Mouse (Mus musculus) cerebellum, postnatal 36 days (tissue): ENCODE measurements around the gene Ldb3.

Source experiments
- DNase-seq, 2 experiments: peaks; one replicate each; pipeline ENCODE4 v3.0.0; 2021 to 2022; ENCODE audit warnings: mixed read lengths in 2 of 2

Gene Ldb3

DNA sequence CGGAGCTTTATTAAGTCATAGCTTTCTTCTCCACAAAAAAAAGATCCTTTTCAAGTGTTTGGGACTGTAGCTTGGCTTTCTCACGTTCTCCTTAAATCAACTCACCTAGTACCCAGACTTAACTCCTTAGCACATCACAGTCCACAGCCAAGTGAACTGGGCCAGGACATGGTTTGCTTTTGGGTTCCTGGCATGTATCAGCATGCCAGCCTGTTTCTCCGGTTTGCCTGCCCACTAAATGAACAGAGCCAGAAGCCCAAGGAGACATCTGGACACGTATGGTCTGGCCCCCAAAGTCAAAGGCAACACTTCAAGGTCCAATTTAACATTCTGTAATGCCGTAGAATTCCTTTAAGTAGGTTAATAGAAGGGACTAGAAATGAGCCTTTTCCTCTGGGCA is 84.1 kb downstream of the Ldb3 start:
- no peak for DNase-seq

DNA sequence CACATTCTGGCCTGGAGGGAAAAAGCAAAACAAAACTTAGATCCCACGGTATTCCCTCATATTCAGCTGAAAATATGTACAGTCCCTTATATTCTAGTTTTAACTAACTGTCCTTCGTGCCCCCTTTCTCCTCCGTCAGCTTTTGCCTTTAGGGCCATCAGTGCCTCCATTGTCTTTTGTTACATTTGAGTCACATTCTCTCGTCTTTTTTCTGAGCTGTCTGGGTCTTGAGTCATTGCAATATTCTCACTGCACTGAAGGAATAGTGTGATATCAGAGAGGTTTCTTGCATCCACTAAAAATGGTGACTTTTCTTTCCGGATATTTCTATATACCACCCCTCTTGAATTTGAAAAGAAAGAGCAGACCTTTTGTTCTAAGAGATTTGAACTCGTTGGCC is 84.7 kb downstream of the Ldb3 start:
- DNase-seq = no peak

DNA sequence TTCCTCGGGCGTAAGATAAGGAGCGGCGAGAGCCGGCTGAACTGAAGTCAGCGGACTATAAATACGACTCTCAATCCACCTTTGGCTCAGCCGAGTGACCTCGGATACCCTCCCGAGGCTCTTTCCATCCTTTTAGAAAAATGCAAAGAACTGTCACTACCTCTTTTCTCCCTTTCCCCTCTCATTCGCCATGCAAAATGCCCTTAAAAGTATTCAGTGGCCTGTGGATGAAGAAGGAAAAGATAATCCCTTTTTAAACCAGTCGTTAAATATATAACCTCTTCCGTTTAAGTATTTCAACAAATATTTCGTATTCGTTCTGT is 85.2 kb downstream of the Ldb3 start, which contains the start of gene Bmpr1a:
TSS of gene Bmpr1a (minus strand) at position 17 of the 323 bp plus-strand sequence.
- DNase-seq = no peak

DNA sequence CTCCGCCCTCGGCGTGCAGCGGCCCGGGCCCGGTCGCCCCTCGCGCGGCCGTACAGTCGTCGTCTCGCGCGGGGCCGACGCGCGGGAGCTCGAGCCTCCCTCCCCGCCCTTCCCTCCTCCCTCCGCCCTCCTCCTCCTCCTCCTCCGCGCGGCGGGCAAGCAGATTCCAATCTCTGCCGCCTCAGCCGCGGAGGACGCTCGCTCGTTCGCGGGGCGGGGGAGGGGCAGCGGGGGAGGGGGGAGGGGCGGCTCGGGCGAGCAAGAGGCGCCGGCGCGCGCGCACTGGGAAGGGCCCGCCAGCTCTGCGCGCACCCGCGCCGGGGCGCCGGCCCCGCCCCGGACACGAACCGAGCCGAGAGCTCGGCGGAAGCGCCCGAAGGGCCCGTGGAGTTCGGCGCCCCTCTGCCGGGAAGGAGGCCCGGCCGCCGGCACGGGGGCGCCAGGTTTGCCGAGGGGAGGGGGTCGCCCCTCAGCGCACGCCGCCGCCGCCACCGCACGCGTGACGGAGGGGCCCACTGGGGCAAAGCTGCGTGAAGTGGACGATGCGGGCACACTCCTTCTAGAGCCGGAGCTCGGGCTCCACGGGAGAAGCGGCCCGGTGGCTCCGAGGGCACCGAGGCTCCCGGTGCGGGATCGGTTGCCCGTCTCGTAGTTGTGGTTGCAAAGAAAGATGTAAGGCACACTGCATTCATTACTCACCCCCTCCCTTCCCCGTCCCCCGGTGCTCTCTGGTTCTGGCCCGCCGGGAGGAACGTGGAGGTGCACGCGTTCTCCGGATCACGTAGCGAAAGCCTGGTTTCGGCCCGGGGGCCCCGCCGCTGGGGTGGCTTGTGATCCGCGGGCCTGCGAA is 85.8 kb downstream of the Ldb3 start:
- peak; percentile 89 to 91 for DNase-seq

DNA sequence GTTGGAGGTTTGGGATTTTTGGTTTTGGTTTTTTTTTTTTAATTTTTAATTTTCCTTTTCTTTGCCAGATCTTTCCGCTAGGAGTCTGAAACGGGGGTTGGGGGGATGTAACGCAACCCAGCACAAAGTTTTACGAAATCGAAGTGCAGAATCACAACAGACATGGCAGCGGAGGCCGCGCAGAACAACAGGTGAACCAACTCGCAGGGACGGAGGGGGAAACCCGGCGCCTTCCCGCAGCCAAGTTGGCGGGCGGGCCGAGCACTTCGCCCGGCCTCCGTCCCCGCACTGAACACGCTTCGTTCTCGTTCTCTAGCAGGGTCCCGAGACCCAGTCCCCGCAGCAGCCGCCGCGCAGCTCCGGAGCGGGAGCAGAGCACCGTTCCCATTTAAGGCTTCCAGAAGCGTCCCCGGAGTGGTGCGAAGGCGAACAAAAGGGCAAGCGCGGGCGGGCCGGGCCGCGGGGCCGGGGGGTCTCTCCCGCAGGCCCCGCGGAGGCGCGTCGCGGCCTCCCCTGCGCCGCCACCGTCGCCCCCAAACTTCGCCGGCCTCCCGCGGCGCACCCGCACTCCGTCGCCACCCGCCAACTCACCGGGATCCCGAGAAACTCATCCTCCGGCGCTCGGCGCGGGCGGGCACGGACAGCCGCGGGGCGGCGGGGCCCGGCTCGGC is 86.5 kb downstream of the Ldb3 start:
- DNase-seq = peak; percentile 54 to 59

DNA sequence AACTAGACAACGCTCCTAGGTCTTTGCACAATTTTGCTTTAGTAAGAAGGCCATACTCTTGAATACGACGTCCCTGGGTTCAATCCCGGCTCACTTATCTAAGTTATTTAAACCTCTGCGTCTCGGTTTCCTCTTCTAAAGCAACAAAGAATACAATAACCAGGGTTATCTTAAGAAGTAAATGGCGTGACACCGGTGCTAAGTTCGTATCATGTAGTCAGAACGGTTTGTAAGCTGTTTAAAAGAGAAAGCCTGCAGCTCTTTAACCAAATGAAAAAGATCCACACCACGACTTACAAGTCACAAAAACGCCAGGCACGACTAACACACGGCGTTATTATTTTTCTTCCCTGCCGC is 87.1 kb downstream of the Ldb3 start:
- peak in 1 of 2 experiments; percentile 11 for DNase-seq

DNA sequence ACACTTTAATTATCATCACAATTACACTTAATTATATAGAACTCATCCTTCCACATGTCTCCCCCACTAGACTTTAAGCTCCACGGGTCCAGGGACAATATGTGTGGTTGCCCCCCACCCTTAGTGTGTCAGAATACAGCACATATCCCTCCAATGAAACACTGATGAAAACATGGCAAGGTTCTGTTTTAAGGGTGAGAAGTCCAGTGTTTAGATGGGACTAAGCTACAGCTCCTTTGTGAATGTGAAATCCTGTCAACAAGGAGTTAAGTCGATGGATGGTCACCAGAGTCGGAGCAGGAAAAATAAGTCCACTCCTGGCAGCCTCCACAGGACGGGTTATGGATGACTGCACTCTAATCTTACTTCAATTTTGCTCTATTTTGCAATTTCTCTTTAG is 88.2 kb downstream of the Ldb3 start:
- DNase-seq = no peak

DNA sequence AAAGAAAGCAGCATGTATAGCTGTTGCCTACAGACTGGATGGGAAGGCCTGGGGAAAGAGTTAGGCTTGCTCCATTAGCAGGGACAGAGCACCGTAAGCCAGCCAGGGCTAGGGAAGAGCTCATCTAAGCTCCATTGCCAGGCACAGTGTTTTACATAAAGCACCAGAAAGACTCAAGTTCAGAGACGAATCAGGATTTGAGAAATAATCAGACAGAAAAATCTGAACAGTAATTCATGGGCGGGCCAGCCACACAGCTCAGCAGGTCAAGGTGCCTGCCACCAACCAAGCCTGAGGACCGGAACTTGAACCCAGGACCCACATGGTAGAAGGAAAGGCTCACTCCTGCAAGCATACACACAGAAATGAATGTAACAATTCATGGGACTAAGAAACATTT is 88.8 kb downstream of the Ldb3 start:
- no peak for DNase-seq

DNA sequence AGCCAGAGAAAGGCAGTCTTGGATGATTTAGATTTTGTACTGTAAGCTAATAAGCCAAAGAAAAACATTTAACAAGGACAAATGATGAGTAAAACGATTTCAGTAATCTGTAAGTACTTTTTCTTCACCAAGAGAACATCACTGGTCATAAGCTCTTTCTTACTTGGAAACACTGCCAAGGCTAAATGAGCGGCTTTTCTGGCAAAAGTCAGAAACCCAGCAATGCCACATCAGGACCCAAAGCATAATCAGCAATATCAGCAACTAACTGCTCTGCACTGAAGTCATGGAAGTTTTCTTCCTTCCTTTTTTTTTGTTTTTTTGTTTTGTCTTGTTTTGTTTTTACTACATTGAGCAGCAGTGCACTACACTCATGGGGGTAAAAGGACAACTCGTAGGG is 91.1 kb downstream of the Ldb3 start:
- DNase-seq = no peak

DNA sequence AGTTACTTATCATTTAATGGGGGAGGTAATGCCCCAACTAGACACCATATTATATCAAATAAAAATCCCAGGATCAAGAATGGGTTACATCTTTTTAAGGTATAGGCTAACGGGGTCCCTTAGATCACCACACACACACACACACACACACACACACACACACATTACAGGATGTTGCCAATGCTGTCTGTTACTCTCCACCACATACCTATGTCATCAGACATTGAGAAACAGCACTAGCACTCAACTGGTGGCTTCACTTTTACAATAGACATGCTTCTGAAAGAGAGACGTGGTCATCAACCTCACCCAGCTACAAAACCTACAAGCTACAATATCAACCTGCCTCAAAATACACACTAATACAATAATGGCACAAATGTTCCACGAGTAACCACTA is 94.8 kb downstream of the Ldb3 start:
- no peak for DNase-seq

DNA sequence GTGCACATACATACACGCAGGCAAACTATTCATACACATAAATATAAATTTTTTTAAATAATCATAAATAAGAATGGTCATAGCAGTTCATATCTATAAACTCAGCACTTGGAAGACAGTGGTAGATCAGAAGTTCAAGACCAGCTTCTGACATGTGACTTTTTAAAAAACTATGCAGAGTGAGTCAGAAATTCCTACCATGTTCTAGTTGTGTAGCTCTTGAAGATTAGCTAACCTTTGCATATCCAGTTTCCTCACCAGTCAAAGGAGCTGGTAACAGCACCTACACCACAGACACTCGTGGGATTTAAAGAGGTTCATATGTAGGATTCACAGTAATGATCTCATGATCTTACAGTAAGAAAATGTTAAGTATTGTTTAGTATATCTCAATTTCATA is 95.8 kb downstream of the Ldb3 start:
- DNase-seq = no peak

DNA sequence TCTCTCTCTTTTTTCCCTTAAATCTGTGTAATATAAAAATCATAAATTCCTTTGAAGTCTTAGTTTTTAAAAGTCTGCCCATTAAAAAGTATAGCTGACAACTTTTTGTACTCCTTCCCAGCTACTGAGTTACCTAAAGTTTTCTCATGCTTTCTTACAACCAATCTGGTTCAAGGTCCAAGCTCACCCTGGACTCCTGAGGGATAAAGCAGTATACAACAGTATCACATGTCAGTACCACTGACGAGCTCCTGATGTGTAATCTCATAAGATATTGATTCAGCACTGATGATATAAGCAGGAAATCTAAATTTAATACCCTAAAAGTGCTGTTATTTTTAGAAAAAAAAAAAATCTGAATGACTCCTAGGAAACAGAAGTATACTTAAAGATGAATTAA is 97.5 kb downstream of the Ldb3 start:
- DNase-seq = no peak

DNA sequence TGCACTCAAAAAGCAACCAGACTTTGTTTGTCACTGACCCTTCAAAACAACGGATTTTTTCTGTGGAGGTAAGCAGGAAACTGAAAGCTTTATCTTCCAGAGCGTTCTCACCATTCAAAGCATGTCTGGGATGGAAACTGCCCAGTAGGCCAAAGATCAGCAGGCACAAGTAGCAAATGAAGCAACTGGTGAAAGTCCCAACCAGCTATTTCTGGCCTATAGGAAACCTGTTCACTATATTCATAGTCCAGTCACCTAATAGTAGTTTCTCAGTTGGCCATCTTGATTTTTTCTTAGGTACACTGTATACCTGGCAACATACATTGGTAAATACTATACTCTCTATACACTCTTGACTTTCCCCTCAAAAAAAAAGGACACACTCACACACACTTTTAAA is 98.6 kb downstream of the Ldb3 start:
- no peak for DNase-seq

DNA sequence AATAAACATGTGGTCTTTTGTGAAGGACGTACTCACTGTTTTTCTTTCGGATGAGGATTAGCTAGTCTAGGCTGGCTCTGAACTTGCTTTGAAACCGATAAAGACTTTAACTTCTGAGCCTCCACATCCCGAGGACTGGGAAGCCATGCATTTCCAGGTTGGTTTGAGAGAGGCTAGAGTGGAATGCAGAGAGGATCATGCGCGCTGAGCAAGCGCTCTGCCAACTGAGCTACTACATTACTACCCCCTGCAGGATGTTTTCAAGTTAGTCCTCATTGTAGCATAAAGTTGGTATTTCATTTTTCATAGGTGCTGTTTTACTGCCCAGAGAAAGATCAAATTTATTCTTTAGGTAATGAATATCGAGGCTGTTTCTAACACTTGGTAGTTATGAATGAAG is 102.3 kb downstream of the Ldb3 start:
- DNase-seq = no peak

DNA sequence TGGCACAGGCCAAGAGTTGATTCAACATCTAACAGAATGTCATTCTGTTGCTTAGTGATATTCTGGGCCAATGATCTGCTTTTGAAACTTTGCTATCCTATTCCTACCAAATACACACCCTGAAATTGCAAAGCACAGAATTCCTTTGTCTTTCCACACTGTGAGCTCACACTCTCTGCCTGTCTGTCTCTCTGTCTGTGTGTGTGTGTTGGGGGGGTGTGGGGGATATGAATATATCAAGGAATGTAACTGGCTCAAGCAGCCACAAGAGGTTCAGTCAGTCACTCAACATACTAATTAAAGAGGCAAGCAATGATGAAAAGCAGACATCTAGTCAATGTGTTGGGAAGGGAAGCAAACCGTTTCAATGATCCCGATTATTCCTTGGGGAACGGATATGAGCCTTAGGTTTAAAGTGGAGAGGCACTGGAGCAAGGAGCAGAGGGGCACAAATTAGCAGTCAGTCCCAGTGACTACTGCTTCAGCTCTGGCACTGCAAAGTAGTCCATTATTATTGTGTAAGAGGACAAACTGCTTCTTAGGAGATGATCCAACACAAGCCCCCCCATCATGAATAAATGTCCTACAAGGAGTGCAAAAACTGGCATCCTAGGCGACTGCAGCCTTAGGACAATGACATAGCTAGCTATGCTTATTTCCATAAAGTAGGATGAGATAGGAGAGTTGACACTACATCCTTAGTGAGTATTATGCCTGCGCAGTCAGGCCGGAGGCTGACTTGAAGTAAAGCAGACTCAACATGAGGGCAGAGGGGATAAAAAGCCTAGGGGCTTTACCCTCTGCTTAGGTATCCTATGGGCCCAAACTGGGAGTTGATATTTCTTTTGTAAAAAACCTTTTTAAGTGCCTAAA is 104.8 kb downstream of the Ldb3 start:
- no peak for DNase-seq
